Comparison of ENCODE assay signal across 10 mouse cellular contexts in genomic region chr7:70300516-70300915, GRCm38 (mm10).
DNase-seq lines count a peak whose midpoint lies in the region; ATAC-seq and TF ChIP-seq lines count a peak whose summit lies in the region.
"Had no signal": no experiment of that assay in that cellular context is flagged by ENCODE, and none has a peak within 500 bp of the region (broad histone marks: within the 10 kb centered on the region; RNA-seq: fewer than 3 reads in every experiment).

No protein-coding gene starts in this region.

- no peaks in the 10 kb centered on the region for H3K4me1 ChIP-seq in heart, embryonic 10.5 days
- H3K4me1 ChIP-seq in stomach, postnatal 0 days (replicated peaks; ENCODE audit: control insufficient read depth, insufficient read depth) = no peaks in the 10 kb centered on the region
- no peaks in the 10 kb centered on the region for H3K4me1 ChIP-seq in hindbrain, embryonic 16.5 days (ENCODE audit: control insufficient read depth, insufficient read depth, low read depth, low read length)
- H3K4me1 ChIP-seq: megakaryocyte, embryonic 14.5 days had no signal

- peak; percentile 62 for TF ChIP-seq CTCF in stomach, postnatal 0 days (IDR thresholded peaks at IDR 0.05; ENCODE audit: low read depth)

- no peaks in the 10 kb centered on the region for H3K9me3 ChIP-seq in heart, embryonic 10.5 days
- no peaks in the 10 kb centered on the region for H3K9me3 ChIP-seq in stomach, postnatal 0 days (ENCODE audit: control insufficient read depth, low read length)
- no peaks in the 10 kb centered on the region for H3K9me3 ChIP-seq in hindbrain, embryonic 16.5 days (ENCODE audit: control insufficient read depth, low read length)
- H3K9me3 ChIP-seq: megakaryocyte, embryonic 14.5 days had no signal

- no peaks in the 10 kb centered on the region for H3K36me3 ChIP-seq in heart, embryonic 10.5 days
- no peaks in the 10 kb centered on the region for H3K36me3 ChIP-seq in stomach, postnatal 0 days (ENCODE audit: control insufficient read depth, insufficient read depth, low read length)
- no peaks in the 10 kb centered on the region for H3K36me3 ChIP-seq in hindbrain, embryonic 16.5 days (ENCODE audit: control insufficient read depth, insufficient read depth, low read length)

- peak; percentile 42 for DNase-seq in heart, adult 8-10 months (ENCODE audit: low spot score)
- DNase-seq in heart, embryonic 10.5 days (ENCODE audit: low spot score) = no peak
- DNase-seq in fat pad, adult 2 months (ENCODE audit: extremely low read depth, low read depth, low spot score) = peak; percentile 91
- peak; percentile 90 to 94 for DNase-seq in kidney, postnatal 25 days
- DNase-seq in stomach, postnatal 0 days (ENCODE audit: low spot score) = peak; percentile 92
- no peak for DNase-seq in embryo, embryonic 11 days
- no peak for DNase-seq in left cerebral cortex, adult 18-20 months (ENCODE audit: low spot score in 2 of 2)

- TF ChIP-seq EP300 in stomach, postnatal 0 days (optimal IDR thresholded peaks at IDR 0.05) = no peak

- ATAC-seq in stomach, postnatal 0 days (ENCODE audit: low FRiP score, low TSS enrichment) = peak; percentile 98
- no peak for ATAC-seq in hindbrain, embryonic 16.5 days

- H3K4me3 ChIP-seq in heart, embryonic 10.5 days = no peak overlapping the region
- no peak overlapping the region for H3K4me3 ChIP-seq in stomach, postnatal 0 days (ENCODE audit: low read depth, low read length)
- no peak overlapping the region for H3K4me3 ChIP-seq in hindbrain, embryonic 16.5 days (ENCODE audit: low read length)
- H3K4me3 ChIP-seq: megakaryocyte, embryonic 14.5 days had no signal

- no peak overlapping the region for H3K4me2 ChIP-seq in stomach, postnatal 0 days (replicated peaks; ENCODE audit: low read depth)
- no peak overlapping the region for H3K4me2 ChIP-seq in hindbrain, embryonic 16.5 days (ENCODE audit: low read length)

- WGBS in heart, embryonic 10.5 days = 70% methylated on average over 5 of the region's 5 CpGs
- 43% methylated on average over 5 of the region's 5 CpGs for WGBS in stomach, postnatal 0 days
- WGBS in hindbrain, embryonic 16.5 days = 79% methylated on average over 5 of the region's 5 CpGs

- H3K9ac ChIP-seq in stomach, postnatal 0 days (ENCODE audit: low read length) = no peak overlapping the region
- no peak overlapping the region for H3K9ac ChIP-seq in hindbrain, embryonic 16.5 days (ENCODE audit: low read depth, low read length)

- H3K27ac ChIP-seq in heart, embryonic 10.5 days = no peak overlapping the region
- no peak overlapping the region for H3K27ac ChIP-seq in stomach, postnatal 0 days (replicated peaks)
- no peak overlapping the region for H3K27ac ChIP-seq in hindbrain, embryonic 16.5 days (ENCODE audit: low read depth, low read length)
- H3K27ac ChIP-seq: kidney, postnatal 0 days had no signal

- no peaks in the 10 kb centered on the region; the same call in 1 of the 2 replicates for H3K27me3 ChIP-seq in heart, embryonic 10.5 days (ENCODE audit: insufficient read depth, poor library complexity, severe bottlenecking)
- H3K27me3 ChIP-seq in stomach, postnatal 0 days (ENCODE audit: control insufficient read depth, insufficient read depth, low read length) = no peaks in the 10 kb centered on the region
- H3K27me3 ChIP-seq in hindbrain, embryonic 16.5 days (replicated peaks; ENCODE audit: control insufficient read depth, insufficient read depth, low read length) = no peaks in the 10 kb centered on the region
- H3K27me3 ChIP-seq: megakaryocyte, embryonic 14.5 days had no signal

Comparison
In these comparisons a context has a peak if more than half of its experiments do, and no peak if none do; other contexts are left out.
1. DNase-seq: peak in heart, adult 8-10 months (single experiment), fat pad, adult 2 months (single experiment), kidney, postnatal 25 days (2 of 2) and stomach, postnatal 0 days (single experiment); none in heart, embryonic 10.5 days (single experiment), embryo, embryonic 11 days (single experiment) and left cerebral cortex, adult 18-20 months (0 of 2).